Mouse (Mus musculus) CH12.LX (cell line): ENCODE measurements around the gene Aspg. TPM values are rescaled to one million over a fixed set of nuclear protein-coding genes. Genes with fewer than 3 reads are reported as not detected.
A peak's percentile ranks its signal among the peaks of the same experiment; 100 is the strongest.

Experiments used
- DNase-seq: peaks from one replicate; pipeline ENCODE4 v3.0.0-alpha.2; 2013; ENCODE audit errors: extremely low read depth
- H3K27ac ChIP-seq: 2 replicates; pipeline ENCODE4 v1.5.1; 2012; ENCODE audit warnings: low read depth, mild to moderate bottlenecking, control low read depth, moderate library complexity; ENCODE audit not compliant: insufficient read depth
- H3K27me3 ChIP-seq: replicated peaks from 2 replicates; pipeline ENCODE3; 2012; ENCODE audit warnings: inconsistent platforms
- H3K36me3 ChIP-seq, 2 experiments: replicated peaks in 1 of 2; 2 replicates each; pipeline versions ENCODE3 to v1.6.1; 2012; ENCODE audit warnings: inconsistent platforms in 1 of 2, low read length in 1 of 2, mild to moderate bottlenecking in 1 of 2, mixed read lengths in 1 of 2, moderate library complexity in 1 of 2; ENCODE audit not compliant: control insufficient read depth in 1 of 2, insufficient read depth in 1 of 2
- H3K4me1 ChIP-seq, 2 experiments: 2 replicates each; pipeline ENCODE4 v1.6.1; 2012; ENCODE audit warnings: inconsistent platforms in 1 of 2, moderate library complexity in 1 of 2; ENCODE audit not compliant: insufficient read depth in 2 of 2, control insufficient read depth in 1 of 2
- H3K4me2 ChIP-seq: 2 replicates; pipeline ENCODE4 v1.6.1; 2012; ENCODE audit warnings: low read depth, mild to moderate bottlenecking, control low read depth; ENCODE audit not compliant: poor library complexity, insufficient read depth, severe bottlenecking
- H3K4me3 ChIP-seq, 3 experiments: fragments of 150-350 bp in 1 of 3; sonication (generic) in 1 of 3; replicated peaks in 1 of 3; 2 replicates each; pipeline versions ENCODE3 to v1.5.1; 2011 to 2012; ENCODE audit warnings: low read depth in 2 of 3, low read length in 2 of 3, mild to moderate bottlenecking in 2 of 3, moderate library complexity in 2 of 3, control low read depth in 1 of 3, improper control_type of control experiment in 1 of 3, inconsistent platforms in 1 of 3, mixed read lengths in 1 of 3; ENCODE audit not compliant: poor library complexity in 1 of 3
- H3K79me2 ChIP-seq: replicated peaks from 2 replicates; pipeline ENCODE4 v1.6.1; 2012; ENCODE audit warnings: mild to moderate bottlenecking, moderate library complexity; ENCODE audit not compliant: control insufficient read depth, poor library complexity, insufficient read depth, severe bottlenecking; ENCODE audit errors: extremely low read depth
- H3K9ac ChIP-seq: 2 replicates; pipeline ENCODE4 v1.6.1; 2012; ENCODE audit warnings: low read depth, mild to moderate bottlenecking, control low read depth, moderate library complexity; ENCODE audit not compliant: insufficient read depth
- H3K9me3 ChIP-seq: replicated peaks from 2 replicates; pipeline ENCODE3; 2012; ENCODE audit warnings: low read length, inconsistent platforms, mixed read lengths
- CHD2 ChIP-seq: IDR thresholded peaks from 2 replicates; pipeline ENCODE4 v1.6.1; 2011; ENCODE audit warnings: low read length, improper control_type of control experiment
- CTCF ChIP-seq, 2 experiments: IDR thresholded peaks in 1 of 2; conservative IDR thresholded peaks in 1 of 2; 2 replicates each; pipeline ENCODE4 v1.5.1; 2011 to 2012; ENCODE audit warnings: low read depth in 2 of 2, low read length in 2 of 2, improper control_type of control experiment in 1 of 2, inconsistent platforms in 1 of 2, mild to moderate bottlenecking in 1 of 2, moderate library complexity in 1 of 2
- E2F4 ChIP-seq: IDR thresholded peaks from 2 replicates; pipeline ENCODE4 v1.6.1; 2011; ENCODE audit warnings: low read depth, low read length, improper control_type of control experiment; ENCODE audit not compliant: insufficient replicate concordance
- ELF1 ChIP-seq: IDR thresholded peaks from 2 replicates; pipeline ENCODE4 v1.6.1; 2014; ENCODE audit warnings: low read depth, mild to moderate bottlenecking, inconsistent platforms, low read length, improper control_type of control experiment
- ETS1 ChIP-seq: conservative IDR thresholded peaks from 2 replicates; pipeline ENCODE4 v1.6.1; 2012; ENCODE audit warnings: low read depth, mild to moderate bottlenecking, inconsistent platforms, low read length, improper control_type of control experiment, moderate library complexity
- HCFC1 ChIP-seq: IDR thresholded peaks from 2 replicates; pipeline ENCODE4 v1.6.1; 2012; ENCODE audit warnings: low read depth, mild to moderate bottlenecking, inconsistent platforms, low read length, improper control_type of control experiment
- IRF4 ChIP-seq: IDR thresholded peaks from 2 replicates; pipeline ENCODE4 v1.6.1; 2014; ENCODE audit warnings: low read depth, mild to moderate bottlenecking, inconsistent platforms, low read length, improper control_type of control experiment
- JUN ChIP-seq: IDR thresholded peaks from 2 replicates; pipeline ENCODE4 v1.6.1; 2011; ENCODE audit warnings: low read depth, mild to moderate bottlenecking, low read length, improper control_type of control experiment, moderate library complexity; ENCODE audit not compliant: insufficient read depth
- MAFK ChIP-seq: IDR thresholded peaks from 2 replicates; pipeline ENCODE4 v1.6.1; 2011; ENCODE audit warnings: low read length, improper control_type of control experiment; ENCODE audit not compliant: insufficient replicate concordance
- MAZ ChIP-seq: IDR thresholded peaks from 2 replicates; pipeline ENCODE4 v1.6.1; 2012; ENCODE audit warnings: low read depth, mild to moderate bottlenecking, inconsistent platforms, low read length, improper control_type of control experiment, moderate library complexity
- MEF2A ChIP-seq: IDR thresholded peaks from 2 replicates; pipeline ENCODE4 v1.6.1; 2014; ENCODE audit warnings: low read depth, mild to moderate bottlenecking, inconsistent platforms, low read length, improper control_type of control experiment, borderline replicate concordance
- MXI1 ChIP-seq: IDR thresholded peaks from 2 replicates; pipeline ENCODE4 v1.6.1; 2011; ENCODE audit warnings: mild to moderate bottlenecking, low read depth, low read length, improper control_type of control experiment
- NELFE ChIP-seq: IDR thresholded peaks from 2 replicates; pipeline ENCODE4 v1.6.1; 2011; ENCODE audit warnings: low read depth, low read length, improper control_type of control experiment
- PAX5 ChIP-seq: IDR thresholded peaks from 2 replicates; pipeline ENCODE4 v1.6.1; 2012; ENCODE audit warnings: low read length, inconsistent platforms, mixed read lengths
- POLR2A ChIP-seq: IDR thresholded peaks from 2 replicates; pipeline ENCODE4 v1.6.1; 2011; ENCODE audit warnings: low read depth, mild to moderate bottlenecking, improper control_type of control experiment, low read length
- RAD21 ChIP-seq: IDR thresholded peaks from 2 replicates; pipeline ENCODE4 v1.6.1; 2011; ENCODE audit warnings: low read depth, mild to moderate bottlenecking, low read length, improper control_type of control experiment, moderate library complexity
- SMC3 ChIP-seq: IDR thresholded peaks from 2 replicates; pipeline ENCODE4 v1.6.1; 2011; ENCODE audit warnings: low read depth, low read length, improper control_type of control experiment
- TBP ChIP-seq: conservative IDR thresholded peaks from 2 replicates; pipeline ENCODE4 v1.6.1; 2011; ENCODE audit warnings: low read depth, low read length, improper control_type of control experiment
- USF1 ChIP-seq: IDR thresholded peaks from 2 replicates; pipeline ENCODE4 v1.6.1; 2014; ENCODE audit warnings: low read depth, mild to moderate bottlenecking, inconsistent platforms, low read length, improper control_type of control experiment
- ZC3H11A ChIP-seq: IDR thresholded peaks from 2 replicates; pipeline ENCODE4 v1.6.1; 2012; ENCODE audit warnings: low read depth, mild to moderate bottlenecking, inconsistent platforms, low read length, improper control_type of control experiment
- ZNF384 ChIP-seq: IDR thresholded peaks from 2 replicates; pipeline ENCODE4 v1.6.1; 2012; ENCODE audit warnings: low read depth, low read length, improper control_type of control experiment, inconsistent platforms
- dilution Hi-C: fragments of 300-500 bp; cut with MboI; formaldehyde crosslinking; loops from 2 replicates; pipeline ENCODE4 v1.14.3; 2020; ENCODE audit warnings: low sequenced_read_pairs; ENCODE audit not compliant: extremely low pct_unique_long_range_greater_than_20kb, extremely low pct_ligation_motif_present
- in situ Hi-C: fragments of 300-500 bp; cut with MboI; formaldehyde crosslinking; loops from 3 replicates; pipeline ENCODE4 v1.14.3; 2019; ENCODE audit warnings: low sequenced_read_pairs, low pct_ligation_motif_present, low pct_unique_long_range_greater_than_20kb, mixed read lengths
- polyA plus RNA-seq: library from polyadenylated mRNA; unstranded; fragments of >175 nt; gene quantifications from 2 replicates; pipeline ENCODE4 v1.2.1, GENCODE M21; 2012; ENCODE audit warnings: low read depth; ENCODE audit not compliant: insufficient read length
- total RNA-seq, 2 experiments: library from RNA; depleted of rRNA; stranded (reverse); fragments of 300-350 nt in 1 of 2; fragments of >200 nt in 1 of 2; gene quantifications; 2 replicates each; pipeline ENCODE4 v1.2.3; 2012 to 2014

The Aspg gene
- total and polyA plus RNA-seq, 3 experiments = not detected

DNA sequence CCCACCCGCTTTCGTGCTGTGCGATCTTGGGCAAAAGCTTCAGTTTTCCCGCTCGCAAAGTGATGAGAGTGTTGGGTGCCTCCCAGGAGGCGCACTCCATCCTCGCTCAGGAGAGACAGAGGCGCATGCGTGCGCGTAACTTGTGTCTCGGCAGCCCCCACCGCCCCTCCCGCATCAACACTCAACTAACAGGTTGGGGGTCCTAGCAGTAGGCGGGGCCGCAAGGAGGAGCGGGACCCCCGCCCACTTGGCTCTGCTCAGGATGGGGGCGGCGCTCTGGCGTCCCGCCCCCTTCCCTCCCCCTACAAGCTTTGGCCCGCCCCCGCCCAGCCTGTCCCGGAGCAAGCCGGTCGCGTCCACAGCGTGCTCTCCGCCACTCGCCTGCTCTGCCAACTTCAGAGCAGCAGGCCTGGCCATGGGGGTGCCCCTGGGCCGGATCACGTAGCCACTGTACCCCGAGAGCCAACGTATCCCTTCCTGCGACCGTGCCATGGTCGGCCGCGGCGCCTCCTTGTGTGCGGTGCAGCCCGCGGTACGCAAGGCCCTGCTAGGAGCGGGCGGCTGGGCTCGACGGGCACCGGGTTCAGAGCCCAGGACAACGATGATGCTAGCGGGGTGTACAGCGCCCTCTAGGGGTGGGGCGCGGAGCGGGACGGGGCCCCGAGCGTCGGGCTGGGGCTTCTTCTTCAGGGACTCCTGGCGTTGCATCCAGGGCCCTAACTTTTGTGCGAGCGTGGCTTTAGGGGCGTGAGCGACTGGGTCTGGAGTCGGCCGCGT is 39.6 kb downstream of the Aspg start, which contains the start of gene Kif26a:
TSS of gene Kif26a (plus strand) at position 334 of the 777 bp plus-strand sequence.
- H3K9me3 ChIP-seq = peaks cover 28% of the 10 kb centered on the region
- no peak for DNase-seq
- H3K4me1 ChIP-seq = no peaks in the 10 kb centered on the region
- no peak within 1 kb of the TSS for H3K27ac ChIP-seq
- H3K9ac ChIP-seq = no peak within 1 kb of the TSS
- H3K27me3 ChIP-seq = peaks cover 40% of the 10 kb centered on the region
- H3K79me2 ChIP-seq = no peaks in the 10 kb centered on the region
- in situ Hi-C loops = loop anchor here (10.0 kb wide), 2 partner anchors 329 to 389 kb away; no protein-coding TSS in a partner anchor
- H3K36me3 ChIP-seq = no peaks in the 10 kb centered on the region
- peak within 1 kb of the TSS; percentile 8; the same call in 1 of the 2 replicates for H3K4me2 ChIP-seq
- TF ChIP-seq NELFE = no peak
- TF ChIP-seq CTCF (conservative IDR thresholded peaks at IDR 0.05 in 1 of 2, IDR thresholded peaks at IDR 0.05 in 1 of 2; ENCODE audit: low read depth in 2 of 2, low read length in 2 of 2) = peak in 1 of 2 experiments; percentile 2; a peak in 1 of 4 replicates
- dilution Hi-C loops = no loop called here
- no peak within 1 kb of the TSS for H3K4me3 ChIP-seq

DNA sequence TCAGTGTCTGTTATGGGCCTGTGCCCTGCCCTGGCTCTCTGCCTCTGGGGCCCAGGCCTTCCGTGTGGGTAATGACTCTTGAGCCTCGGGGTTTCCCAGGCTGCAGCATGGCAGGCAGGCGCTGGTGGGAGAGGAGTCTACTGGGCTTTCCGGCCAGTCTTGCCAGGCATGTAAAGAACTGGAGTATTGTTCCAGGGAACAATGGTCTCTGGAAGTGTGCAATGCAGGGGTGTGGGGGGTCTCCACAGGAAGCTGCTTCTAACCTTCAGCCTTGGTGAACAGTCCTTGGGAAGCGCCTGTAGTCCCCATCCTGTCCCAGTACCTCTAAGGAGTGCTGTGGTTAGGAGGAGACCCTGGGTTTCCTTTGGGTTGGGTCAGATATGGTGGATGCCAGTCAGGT is 40.9 kb downstream of the Aspg start:
- Histone ChIP-seq H3K4me3 (no peak overlapping the region), H3K27me3 (peaks cover 50% of the 10 kb centered on the region), H3K9ac (no peak overlapping the region), H3K4me1 (no peaks in the 10 kb centered on the region), H3K27ac (no peak overlapping the region), H3K79me2 (no peaks in the 10 kb centered on the region), H3K9me3 (peaks cover 28% of the 10 kb centered on the region), H3K4me2 (no peak overlapping the region), H3K36me3 (no peaks in the 10 kb centered on the region)
- TF ChIP-seq ZNF384 (no peak), POLR2A (no peak), E2F4 (no peak), PAX5 (no peak), TBP (no peak), MEF2A (no peak), NELFE (no peak), IRF4 (no peak), ELF1 (no peak), USF1 (no peak), SMC3 (no peak), CHD2 (no peak), JUN (no peak)
- no peak for DNase-seq
- dilution Hi-C loops = no loop called here
- in situ Hi-C loops = loop anchor here (10.0 kb wide), 2 partner anchors 327 to 387 kb away; no protein-coding TSS in a partner anchor

GRCm38 (mm10) chr12:112150011-112150410 is 43.5 kb downstream of the Aspg start:
- H3K36me3 ChIP-seq = no peaks in the 10 kb centered on the region

More at GRCm38 (mm10) chr12:112150011-112150410, 43.5 kb downstream of the Aspg start:
- Histone ChIP-seq H3K4me1 (no peaks in the 10 kb centered on the region), H3K27me3 (peaks cover 74% of the 10 kb centered on the region), H3K4me3 (no peak overlapping the region), H3K4me2 (no peak overlapping the region), H3K9me3 (peaks cover 14% of the 10 kb centered on the region), H3K9ac (no peak overlapping the region), H3K27ac (no peak overlapping the region), H3K79me2 (no peaks in the 10 kb centered on the region)
- no peak for DNase-seq
- TF ChIP-seq MAZ (no peak), HCFC1 (no peak), ZC3H11A (no peak), ETS1 (no peak), MXI1 (no peak), RAD21 (no peak), MAFK (no peak)
- in situ Hi-C loops (no loop called here), dilution Hi-C loops (no loop called here)
